Mouse (Mus musculus) kidney, postnatal 0 days (tissue): ENCODE results near the gene Mrpl54. TPM values are rescaled to one million over a fixed set of nuclear protein-coding genes. Genes with fewer than 3 reads are reported as not detected.

Experiments
- ATAC-seq: fragments of 200-750 bp; cut with Nextera tagmentation; replicated peaks from 2 replicates; pipeline ENCODE4 v1.8.0; 2017; ENCODE audit warnings: low read depth, moderate number of reproducible peaks, moderate TSS enrichment, moderate library complexity; ENCODE audit not compliant: low FRiP score
- DNase-seq: peaks from one replicate; pipeline ENCODE4 v3.0.0-alpha.2; 2016; ENCODE audit warnings: low spot score
- H3K27ac ChIP-seq: fragments of 300-500 bp; sonication (generic); 2 replicates; pipeline ENCODE4 v1.5.1; 2014; ENCODE audit warnings: mild to moderate bottlenecking
- H3K27me3 ChIP-seq: fragments of 300-500 bp; sonication (generic); 2 replicates; pipeline ENCODE4 v1.6.1; 2014; ENCODE audit warnings: low read length, mixed read lengths; ENCODE audit not compliant: insufficient read depth
- H3K36me3 ChIP-seq: fragments of 300-500 bp; sonication (generic); 2 replicates; pipeline ENCODE4 v1.6.1; 2014; ENCODE audit warnings: low read length, mixed read lengths; ENCODE audit not compliant: insufficient read depth
- H3K4me1 ChIP-seq: fragments of 300-500 bp; sonication (generic); replicated peaks from 2 replicates; pipeline ENCODE4 v1.6.1; 2014; ENCODE audit warnings: antibody characterized with exemption, low read length, mixed read lengths; ENCODE audit not compliant: insufficient read depth
- H3K4me2 ChIP-seq: fragments of 300-500 bp; sonication (generic); 2 replicates; pipeline ENCODE4 v1.6.1; 2014; ENCODE audit warnings: mild to moderate bottlenecking, low read length, moderate library complexity, mixed read lengths
- H3K4me3 ChIP-seq: fragments of 300-500 bp; sonication (generic); replicated peaks from 2 replicates; pipeline ENCODE4 v1.5.1; 2014; ENCODE audit warnings: low read depth, low read length
- H3K9ac ChIP-seq: fragments of 300-500 bp; sonication (generic); 2 replicates; pipeline ENCODE4 v1.6.1; 2014; ENCODE audit warnings: low read depth, low read length
- H3K9me3 ChIP-seq: fragments of 300-500 bp; sonication (generic); replicated peaks from 2 replicates; pipeline ENCODE4 v1.6.1; 2016; ENCODE audit warnings: low read length, inconsistent platforms, mixed read lengths
- CTCF ChIP-seq: IDR thresholded peaks from 2 replicates; pipeline ENCODE4 v1.5.1; 2016; ENCODE audit warnings: antibody characterized with exemption, low read depth, mild to moderate bottlenecking, moderate library complexity
- WGBS: fragments of 180-500 bp; shearing (Covaris S2); extraction: QIAGEN DNeasy Blood & Tissue Kit; methylation state at CpG from one replicate; pipeline ENCODE4 v1.1.7; 2014; 5-methylcytosine and 5-hydroxymethylcytosine counted together
- polyA plus RNA-seq: library from polyadenylated mRNA; unstranded; fragments of >200 nt; fragmentation: Nextera tagmentation; extraction: Ambion mirVana; gene quantifications from 2 replicates; pipeline ENCODE4 v1.2.1, GENCODE M21; 2015

The Mrpl54 gene
- polyA plus RNA-seq, 1 experiment from 2014 or later, result 283 TPM

GRCm38 (mm10) chr10:81285694-81286450 lies 19.1 kb upstream of the Mrpl54 start:
- no peaks in the 10 kb centered on the region for H3K9me3 ChIP-seq
- peak overlapping the region; percentile 43 for H3K4me3 ChIP-seq
- peak overlapping the region; percentile 73 for H3K4me2 ChIP-seq
- no peak; the same call in 1 of the 2 replicates for TF ChIP-seq CTCF
- H3K9ac ChIP-seq, result peak overlapping the region; percentile 58
- H3K36me3 ChIP-seq, result no peaks in the 10 kb centered on the region
- 1% methylated on average over 54 of the region's 54 CpGs for WGBS
- peaks cover 5% of the 10 kb centered on the region; the same call in 1 of the 2 replicates for H3K4me1 ChIP-seq
- ATAC-seq (peak; percentile 71), DNase-seq (peak; percentile 92)
- H3K27ac ChIP-seq, result peak overlapping the region; percentile 63
- H3K27me3 ChIP-seq, result 0 out of 2 replicates have a peak, but pooled peaks cover 2% of the 10 kb centered on the region

GRCm38 (mm10) chr10:81284719-81285118 lies 18.0 kb upstream of the Mrpl54 start:
- H3K9ac ChIP-seq, result peak overlapping the region; percentile 58; the same call in 1 of the 2 replicates
- 0 out of 2 replicates have a peak, but pooled peaks cover 2% of the 10 kb centered on the region for H3K27me3 ChIP-seq
- H3K4me2 ChIP-seq, result peak overlapping the region; percentile 73
- TF ChIP-seq CTCF, result no peak
- no peaks in the 10 kb centered on the region for H3K36me3 ChIP-seq
- WGBS, result 11% methylated on average over 17 of the region's 17 CpGs
- ATAC-seq, result peak; percentile 27; the same call in 1 of the 2 replicates
- peak overlapping the region; percentile 63 for H3K27ac ChIP-seq
- H3K4me1 ChIP-seq, result peaks cover 5% of the 10 kb centered on the region; the same call in 1 of the 2 replicates
- H3K9me3 ChIP-seq, result no peaks in the 10 kb centered on the region
- no peak for DNase-seq
- H3K4me3 ChIP-seq, result peak overlapping the region; percentile 43; the same call in 1 of the 2 replicates

GRCm38 (mm10) chr10:81284189-81284588 lies 17.5 kb upstream of the Mrpl54 start:
- H3K27ac ChIP-seq, result peak overlapping the region; percentile 63
- TF ChIP-seq CTCF, result no peak
- no peaks in the 10 kb centered on the region for H3K36me3 ChIP-seq
- no peak overlapping the region for H3K4me3 ChIP-seq
- ATAC-seq, result no peak
- H3K4me1 ChIP-seq, result peaks cover 5% of the 10 kb centered on the region; the same call in 1 of the 2 replicates
- no peak overlapping the region for H3K9ac ChIP-seq
- DNase-seq, result no peak
- WGBS, result 44% methylated on average over 6 of the region's 6 CpGs
- H3K4me2 ChIP-seq, result peak overlapping the region; percentile 73
- 0 out of 2 replicates have a peak, but pooled peaks cover 2% of the 10 kb centered on the region for H3K27me3 ChIP-seq
- H3K9me3 ChIP-seq, result no peaks in the 10 kb centered on the region

- Histone ChIP-seq H3K4me1 (no peaks in the 10 kb centered on the region), H3K9ac (no peak overlapping the region), H3K27me3 (no peaks in the 10 kb centered on the region), H3K36me3 (0 out of 2 replicates have a peak, but pooled peaks cover 8% of the 10 kb centered on the region), H3K4me3 (no peak overlapping the region), H3K4me2 (no peak overlapping the region), H3K27ac (no peak overlapping the region), H3K9me3 (no peaks in the 10 kb centered on the region)
- ATAC-seq (no peak), DNase-seq (peak; percentile 63)
- 27% methylated on average over 10 of the region's 10 CpGs for WGBS
- no peak for TF ChIP-seq CTCF
Observed at GRCm38 (mm10) chr10:81279496-81279895, 12.8 kb upstream of the Mrpl54 start.

GRCm38 (mm10) chr10:81277676-81278075 lies 10.9 kb upstream of the Mrpl54 start:
- Histone ChIP-seq H3K27me3 (no peaks in the 10 kb centered on the region), H3K36me3 (peaks cover 22% of the 10 kb centered on the region), H3K27ac (no peak overlapping the region), H3K4me2 (no peak overlapping the region), H3K9me3 (no peaks in the 10 kb centered on the region), H3K4me1 (no peaks in the 10 kb centered on the region), H3K9ac (no peak overlapping the region), H3K4me3 (no peak overlapping the region)
- ATAC-seq, result no peak
- TF ChIP-seq CTCF, result no peak
- WGBS, result 83% methylated on average over 22 of the region's 22 CpGs
- DNase-seq, result no peak

GRCm38 (mm10) chr10:81273842-81274241 lies 7.1 kb upstream of the Mrpl54 start:
- Histone ChIP-seq H3K27ac (no peak overlapping the region), H3K4me1 (peaks cover 3% of the 10 kb centered on the region), H3K36me3 (peaks cover 41% of the 10 kb centered on the region), H3K4me3 (no peak overlapping the region), H3K9ac (no peak overlapping the region), H3K9me3 (no peaks in the 10 kb centered on the region), H3K27me3 (no peaks in the 10 kb centered on the region), H3K4me2 (no peak overlapping the region)
- 95% methylated on average over 19 of the region's 19 CpGs for WGBS
- ATAC-seq (no peak), DNase-seq (no peak)
- no peak for TF ChIP-seq CTCF
